Mouse (Mus musculus): ENCODE results near the gene Cd63.

GRCm38 (mm10) chr10:128922822-128923012 is 21.9 kb downstream of the Cd63 start, which contains the start of gene Rdh5:
- TF ChIP-seq EP300 (IDR thresholded peaks at IDR 0.05; ENCODE audit: low read depth): no peak
- TF ChIP-seq CTCF (IDR thresholded peaks at IDR 0.05; ENCODE audit: low read depth): no peak

Measured in liver, embryonic 14.5 days (tissue).